Mouse (Mus musculus) hindbrain, embryonic 16.5 days (tissue): ENCODE results near the gene Cnnm2. TPM values are rescaled to one million over a fixed set of nuclear protein-coding genes. Genes with fewer than 3 reads are reported as not detected.
A peak's percentile ranks its signal among the peaks of the same experiment; 100 is the strongest.

ENCODE experiments used
- ATAC-seq: fragments of 200-750 bp; cut with Nextera tagmentation; 2 replicates; pipeline ENCODE4 v1.8.0; 2017; ENCODE audit warnings: moderate TSS enrichment, moderate library complexity
- H3K27ac ChIP-seq: fragments of 300-500 bp; sonication (generic); 2 replicates; pipeline ENCODE4 v1.5.1; 2014; ENCODE audit warnings: low read depth, mild to moderate bottlenecking, control low read depth, low read length, moderate library complexity
- H3K27me3 ChIP-seq: fragments of 300-500 bp; sonication (generic); replicated peaks from 2 replicates; pipeline ENCODE4 v1.6.1; 2014; ENCODE audit warnings: low read length; ENCODE audit not compliant: control insufficient read depth, insufficient read depth
- H3K36me3 ChIP-seq: fragments of 300-500 bp; sonication (generic); 2 replicates; pipeline ENCODE4 v1.6.1; 2014; ENCODE audit warnings: mild to moderate bottlenecking, low read length, moderate library complexity, mixed read lengths; ENCODE audit not compliant: control insufficient read depth, insufficient read depth
- H3K4me1 ChIP-seq: fragments of 300-500 bp; sonication (generic); 2 replicates; pipeline ENCODE4 v1.6.1; 2014; ENCODE audit warnings: low read depth, low read length; ENCODE audit not compliant: control insufficient read depth, insufficient read depth
- H3K4me2 ChIP-seq: fragments of 300-500 bp; sonication (generic); 2 replicates; pipeline ENCODE4 v1.6.1; 2014; ENCODE audit warnings: mild to moderate bottlenecking, low read length, control low read depth, moderate library complexity
- H3K4me3 ChIP-seq: fragments of 300-500 bp; sonication (generic); 2 replicates; pipeline ENCODE4 v1.5.1; 2014; ENCODE audit warnings: mild to moderate bottlenecking, low read length, control low read depth, moderate library complexity
- H3K9ac ChIP-seq: fragments of 300-500 bp; sonication (generic); 2 replicates; pipeline ENCODE4 v1.6.1; 2014; ENCODE audit warnings: low read depth, mild to moderate bottlenecking, control low read depth, low read length, moderate library complexity
- H3K9me3 ChIP-seq: fragments of 300-500 bp; sonication (generic); 2 replicates; pipeline ENCODE4 v1.6.1; 2014; ENCODE audit warnings: mild to moderate bottlenecking, low read length, moderate library complexity; ENCODE audit not compliant: control insufficient read depth
- WGBS: fragments of 180-500 bp; shearing (Covaris S2); extraction: QIAGEN DNeasy Blood & Tissue Kit; methylation state at CpG from one replicate; pipeline ENCODE4 v1.1.7; 2014; 5-methylcytosine and 5-hydroxymethylcytosine counted together
- polyA plus RNA-seq: library from polyadenylated mRNA; unstranded; fragments of >200 nt; fragmentation: Nextera tagmentation; extraction: Ambion mirVana; gene quantifications from 2 replicates; pipeline ENCODE4 v1.2.1, GENCODE M21; 2015

Cnnm2 gene
- polyA plus RNA-seq, 1 experiment from 2014 or later = 6.6 TPM

- Histone ChIP-seq H3K4me1 (0 out of 2 replicates have a peak, but pooled peaks cover under 1% of the 10 kb centered on the region), H3K4me3 (no peak overlapping the region), H3K36me3 (no peaks in the 10 kb centered on the region), H3K27ac (no peak overlapping the region), H3K9ac (no peak overlapping the region), H3K27me3 (no peaks in the 10 kb centered on the region), H3K9me3 (no peaks in the 10 kb centered on the region), H3K4me2 (no peak overlapping the region)
- no peak for ATAC-seq
- WGBS = 79% methylated on average over 3 of the region's 3 CpGs
Observed at GRCm38 (mm10) chr19:46862556-46862955, 101.2 kb downstream of the Cnnm2 start.

- Histone ChIP-seq H3K4me1 (no peaks in the 10 kb centered on the region), H3K4me2 (no peak overlapping the region), H3K4me3 (no peak overlapping the region), H3K9me3 (no peaks in the 10 kb centered on the region), H3K27ac (no peak overlapping the region), H3K36me3 (no peaks in the 10 kb centered on the region), H3K27me3 (no peaks in the 10 kb centered on the region), H3K9ac (no peak overlapping the region)
- ATAC-seq = no peak
- 83% methylated on average over 17 of the region's 17 CpGs for whole genome bisulfite sequencing
Observed at GRCm38 (mm10) chr19:46863236-46863927, 102.0 kb downstream of the Cnnm2 start.

DNA sequence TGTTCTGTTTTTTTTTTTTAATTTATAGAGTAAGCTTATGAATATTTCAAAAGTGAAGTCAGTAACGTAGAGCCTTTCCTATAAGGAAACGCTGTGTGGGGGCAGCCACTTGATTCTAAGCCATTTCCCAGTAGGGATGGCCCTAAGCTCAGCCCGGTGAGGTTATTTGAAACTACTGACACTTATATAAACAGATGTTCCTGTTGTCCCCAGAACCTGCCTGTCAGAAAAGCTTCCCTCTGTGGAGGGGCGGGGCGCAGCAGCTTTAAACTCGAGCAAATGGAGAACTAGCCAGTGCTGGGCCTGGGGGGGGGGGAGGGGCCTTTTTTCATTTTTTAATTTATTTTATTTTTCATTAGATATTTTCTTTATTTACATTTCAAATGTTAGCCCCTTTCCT lies 102.7 kb downstream of the Cnnm2 start:
- Histone ChIP-seq H3K9me3 (no peaks in the 10 kb centered on the region), H3K27me3 (no peaks in the 10 kb centered on the region), H3K4me3 (no peak overlapping the region), H3K36me3 (0 out of 2 replicates have a peak, but pooled peaks cover 4% of the 10 kb centered on the region), H3K4me1 (no peaks in the 10 kb centered on the region), H3K4me2 (no peak overlapping the region), H3K27ac (no peak overlapping the region), H3K9ac (no peak overlapping the region)
- ATAC-seq = no peak
- 62% methylated on average over 6 of the region's 6 CpGs for WGBS

GRCm38 (mm10) chr19:46864731-46865331 lies 103.4 kb downstream of the Cnnm2 start:
- no peak for ATAC-seq
- Histone ChIP-seq H3K9me3 (no peaks in the 10 kb centered on the region), H3K4me2 (no peak overlapping the region), H3K27me3 (no peaks in the 10 kb centered on the region), H3K4me3 (no peak overlapping the region), H3K4me1 (no peaks in the 10 kb centered on the region), H3K36me3 (0 out of 2 replicates have a peak, but pooled peaks cover 4% of the 10 kb centered on the region), H3K27ac (no peak overlapping the region), H3K9ac (no peak overlapping the region)
- WGBS = 78% methylated on average over 6 of the region's 6 CpGs

DNA sequence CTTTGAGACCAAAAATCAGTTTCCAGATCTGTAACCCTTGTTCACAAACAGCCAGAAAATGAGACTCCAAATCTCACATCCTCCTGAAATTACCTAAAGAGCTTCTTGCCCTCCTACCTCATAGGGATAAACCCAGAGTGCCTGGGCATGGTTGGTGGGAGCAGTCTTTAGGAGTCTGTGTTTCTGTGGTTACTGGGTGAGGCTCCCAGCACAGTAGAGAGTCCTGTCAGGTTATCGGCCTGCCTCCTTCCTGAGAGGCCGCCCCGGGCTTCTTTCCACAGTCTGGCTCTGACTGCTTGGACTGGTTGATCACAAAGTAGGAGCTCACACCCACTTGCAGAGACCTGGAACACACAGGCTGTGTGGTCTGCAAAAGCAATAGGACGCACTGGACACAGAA lies 104.0 kb downstream of the Cnnm2 start:
- Histone ChIP-seq H3K36me3 (0 out of 2 replicates have a peak, but pooled peaks cover 4% of the 10 kb centered on the region), H3K27me3 (no peaks in the 10 kb centered on the region), H3K4me1 (no peaks in the 10 kb centered on the region), H3K4me3 (no peak overlapping the region), H3K9ac (no peak overlapping the region), H3K9me3 (no peaks in the 10 kb centered on the region), H3K4me2 (no peak overlapping the region), H3K27ac (no peak overlapping the region)
- no peak for ATAC-seq
- WGBS = 89% methylated on average over 4 of the region's 4 CpGs

DNA sequence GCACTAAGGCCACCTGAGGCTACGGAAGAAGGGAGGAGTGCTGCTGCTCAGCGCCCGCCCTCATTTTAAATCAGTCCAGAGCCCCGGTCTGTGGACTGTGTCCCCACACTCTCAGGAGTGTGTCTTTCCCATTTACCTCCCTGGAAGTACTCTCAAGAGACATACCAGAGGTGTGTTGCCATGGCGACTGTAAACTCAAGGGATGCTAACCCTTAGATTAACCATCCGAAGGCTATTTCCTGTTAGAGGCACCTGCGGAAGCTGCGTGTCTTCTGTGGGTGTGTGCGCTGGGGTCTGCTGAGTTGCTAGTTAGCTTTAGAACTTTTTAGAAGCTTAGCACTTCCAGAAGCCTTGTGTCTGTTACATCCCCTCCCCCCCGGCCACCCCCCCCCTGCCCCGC lies 107.7 kb downstream of the Cnnm2 start:
- WGBS = 60% methylated on average over 11 of the region's 11 CpGs
- Histone ChIP-seq H3K27ac (no peak overlapping the region), H3K4me2 (no peak overlapping the region), H3K36me3 (0 out of 2 replicates have a peak, but pooled peaks cover 4% of the 10 kb centered on the region), H3K27me3 (no peaks in the 10 kb centered on the region), H3K4me1 (no peaks in the 10 kb centered on the region), H3K4me3 (no peak overlapping the region), H3K9ac (no peak overlapping the region), H3K9me3 (no peaks in the 10 kb centered on the region)
- ATAC-seq = 0 out of 2 replicates have a peak, but pooled peaks have one; percentile 26

DNA sequence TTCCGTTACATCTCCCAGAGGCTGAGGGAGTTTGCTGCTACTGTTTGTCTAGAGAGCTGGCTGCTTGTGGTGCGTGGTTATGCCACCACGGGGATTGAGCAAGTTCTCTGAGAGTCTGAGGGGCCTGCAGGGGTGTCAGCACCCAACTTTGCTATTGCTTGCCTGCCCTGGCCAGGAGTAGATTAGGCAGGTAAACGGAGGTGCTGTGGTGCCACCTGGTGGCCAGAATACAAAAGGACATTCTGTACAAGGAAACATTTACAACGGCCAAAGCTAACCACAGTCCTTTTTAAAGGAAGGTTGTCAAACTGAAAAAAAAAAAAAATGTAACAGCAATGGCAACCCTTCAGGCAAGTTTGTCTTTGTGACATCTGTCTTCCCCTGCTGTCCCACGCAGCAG lies 108.1 kb downstream of the Cnnm2 start:
- H3K9ac ChIP-seq = no peak overlapping the region
- H3K4me1 ChIP-seq = no peaks in the 10 kb centered on the region
- H3K4me2 ChIP-seq = no peak overlapping the region
- H3K27me3 ChIP-seq = no peaks in the 10 kb centered on the region
- 10% methylated on average over 6 of the region's 6 CpGs for WGBS
- ATAC-seq = peak; percentile 84; the same call in 1 of the 2 replicates
- H3K27ac ChIP-seq = no peak overlapping the region
- H3K9me3 ChIP-seq = no peaks in the 10 kb centered on the region
- 0 out of 2 replicates have a peak, but pooled peaks cover 4% of the 10 kb centered on the region for H3K36me3 ChIP-seq
- H3K4me3 ChIP-seq = no peak overlapping the region

GRCm38 (mm10) chr19:46871096-46871495 lies 109.7 kb downstream of the Cnnm2 start:
- Histone ChIP-seq H3K9ac (no peak overlapping the region), H3K4me3 (no peak overlapping the region), H3K36me3 (0 out of 2 replicates have a peak, but pooled peaks cover 4% of the 10 kb centered on the region), H3K27ac (no peak overlapping the region), H3K4me1 (no peaks in the 10 kb centered on the region), H3K4me2 (no peak overlapping the region), H3K9me3 (no peaks in the 10 kb centered on the region), H3K27me3 (no peaks in the 10 kb centered on the region)
- WGBS = 90% methylated on average over 4 of the region's 4 CpGs
- no peak for ATAC-seq

GRCm38 (mm10) chr19:46871651-46872050 lies 110.3 kb downstream of the Cnnm2 start:
- H3K4me1 ChIP-seq = no peaks in the 10 kb centered on the region
- no peaks in the 10 kb centered on the region for H3K27me3 ChIP-seq
- 0 out of 2 replicates have a peak overlapping the region, but pooled peaks have one; percentile 20 for H3K9ac ChIP-seq
- no peak for ATAC-seq
- 80% methylated on average over 7 of the region's 7 CpGs for WGBS
- no peaks in the 10 kb centered on the region for H3K9me3 ChIP-seq
- H3K36me3 ChIP-seq = 0 out of 2 replicates have a peak, but pooled peaks cover 4% of the 10 kb centered on the region
- H3K4me3 ChIP-seq = no peak overlapping the region
- H3K27ac ChIP-seq = no peak overlapping the region
- no peak overlapping the region for H3K4me2 ChIP-seq
